Mouse (Mus musculus) forebrain, embryonic 12.5 days (tissue): ENCODE data around the gene Fbln2. TPM values are rescaled to one million over a fixed set of nuclear protein-coding genes. Genes with fewer than 3 reads are reported as not detected.

Experiments used
- ATAC-seq: fragments of 200-750 bp; cut with Nextera tagmentation; 2 replicates; pipeline ENCODE4 v1.8.0; 2017; ENCODE audit warnings: moderate TSS enrichment; ENCODE audit not compliant: low FRiP score
- H3K27ac ChIP-seq: fragments of 300-500 bp; sonication (generic); 2 replicates; pipeline ENCODE4 v1.5.1; 2016; ENCODE audit warnings: mild to moderate bottlenecking
- H3K27me3 ChIP-seq: fragments of 300-500 bp; sonication (generic); 2 replicates; pipeline ENCODE4 v1.6.1; 2016; ENCODE audit warnings: mild to moderate bottlenecking
- H3K36me3 ChIP-seq: fragments of 300-500 bp; sonication (generic); replicated peaks from 2 replicates; pipeline ENCODE4 v1.6.1; 2016; ENCODE audit warnings: mild to moderate bottlenecking
- H3K4me1 ChIP-seq: fragments of 300-500 bp; sonication (generic); 2 replicates; pipeline ENCODE4 v1.6.1; 2016
- H3K4me2 ChIP-seq: fragments of 300-500 bp; sonication (generic); 2 replicates; pipeline ENCODE4 v1.6.1; 2016; ENCODE audit warnings: mild to moderate bottlenecking, moderate library complexity
- H3K4me3 ChIP-seq: fragments of 300-500 bp; sonication (generic); replicated peaks from 2 replicates; pipeline ENCODE4 v1.5.1; 2016; ENCODE audit warnings: mild to moderate bottlenecking
- H3K9ac ChIP-seq: fragments of 300-500 bp; sonication (generic); 2 replicates; pipeline ENCODE4 v1.6.1; 2016; ENCODE audit warnings: mild to moderate bottlenecking
- H3K9me3 ChIP-seq: fragments of 300-500 bp; sonication (generic); 2 replicates; pipeline ENCODE4 v1.6.1; 2016
- WGBS: fragments of 180-500 bp; shearing (Covaris S2); methylation state at CpG from one replicate; pipeline ENCODE4 v1.1.7; 2016; 5-methylcytosine and 5-hydroxymethylcytosine counted together
- polyA plus RNA-seq: library from polyadenylated mRNA; unstranded; fragments of >200 nt; fragmentation: Nextera tagmentation; extraction: Ambion mirVana; gene quantifications from 2 replicates; pipeline ENCODE4 v1.2.1, GENCODE M21; 2016

The Fbln2 gene
- polyA plus RNA-seq, 1 experiment from 2014 or later = 45.6 TPM

- H3K4me2 ChIP-seq = no peak overlapping the region
- no peaks in the 10 kb centered on the region for H3K36me3 ChIP-seq
- ATAC-seq = no peak
- WGBS = 85% methylated on average over 4 of the region's 4 CpGs
- H3K4me1 ChIP-seq = no peaks in the 10 kb centered on the region; the same call in 1 of the 2 replicates
- H3K9me3 ChIP-seq = no peaks in the 10 kb centered on the region
- H3K27me3 ChIP-seq = no peaks in the 10 kb centered on the region
- H3K27ac ChIP-seq = no peak overlapping the region
- no peak overlapping the region for H3K4me3 ChIP-seq
- no peak overlapping the region for H3K9ac ChIP-seq
Measured at GRCm38 (mm10) chr6:91182075-91182490, 30.2 kb upstream of the Fbln2 start.

- no peak overlapping the region for H3K9ac ChIP-seq
- no peaks in the 10 kb centered on the region; the same call in 1 of the 2 replicates for H3K4me1 ChIP-seq
- no peak overlapping the region for H3K4me3 ChIP-seq
- 38% methylated on average over 1 of the region's 1 CpGs for WGBS
- no peak overlapping the region for H3K27ac ChIP-seq
- ATAC-seq = no peak
- H3K4me2 ChIP-seq = no peak overlapping the region
- H3K27me3 ChIP-seq = no peaks in the 10 kb centered on the region
- H3K36me3 ChIP-seq = no peaks in the 10 kb centered on the region
- H3K9me3 ChIP-seq = no peaks in the 10 kb centered on the region
Measured at GRCm38 (mm10) chr6:91183041-91183440, 29.2 kb upstream of the Fbln2 start.

DNA sequence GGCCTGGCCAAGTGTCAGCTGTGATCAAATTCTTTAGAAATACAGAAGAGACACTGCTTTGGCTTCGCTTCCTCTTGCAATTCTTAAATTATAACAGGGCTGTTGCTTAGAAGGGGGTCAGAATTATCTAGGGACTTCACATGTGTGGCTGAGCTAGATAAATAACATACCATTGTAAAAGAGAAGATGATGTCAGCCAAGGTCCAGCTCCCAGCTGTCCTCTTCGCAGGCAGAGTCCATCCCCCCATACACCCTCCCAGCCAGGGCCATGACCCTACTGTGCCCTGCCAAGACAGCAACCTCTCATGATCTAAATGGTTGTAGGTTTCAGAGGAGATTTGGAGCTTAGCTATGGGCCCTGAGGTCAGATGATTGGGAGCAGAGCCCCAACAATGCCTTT, 28.3 kb upstream of the Fbln2 start:
- Histone ChIP-seq H3K4me2 (no peak overlapping the region), H3K4me3 (no peak overlapping the region), H3K27ac (no peak overlapping the region), H3K4me1 (no peaks in the 10 kb centered on the region; the same call in 1 of the 2 replicates), H3K9me3 (no peaks in the 10 kb centered on the region), H3K36me3 (no peaks in the 10 kb centered on the region), H3K27me3 (no peaks in the 10 kb centered on the region), H3K9ac (no peak overlapping the region)
- no peak for ATAC-seq
- WGBS = 63% methylated on average over 2 of the region's 2 CpGs

DNA sequence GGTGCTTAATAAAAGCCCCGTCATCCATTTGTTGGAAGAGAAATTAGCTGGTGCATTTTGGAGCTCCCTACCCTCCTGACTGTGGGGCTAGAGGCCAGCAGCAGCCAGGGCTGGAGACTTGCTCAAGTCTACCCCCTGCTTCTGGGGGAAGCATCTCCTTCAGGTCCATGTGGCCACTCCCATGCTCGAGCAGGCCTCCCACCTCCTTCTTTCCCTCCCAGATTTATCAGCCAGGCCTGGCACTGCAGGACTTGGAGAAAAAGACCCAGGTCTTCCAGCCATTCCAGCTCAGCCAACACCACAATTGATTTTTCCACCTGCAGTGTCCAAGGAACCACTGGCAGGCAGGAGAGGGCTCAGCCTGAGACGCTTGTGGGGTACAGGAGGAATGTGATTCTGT, 27.5 kb upstream of the Fbln2 start:
- H3K4me2 ChIP-seq = no peak overlapping the region
- ATAC-seq = no peak
- H3K4me3 ChIP-seq = no peak overlapping the region
- H3K36me3 ChIP-seq = no peaks in the 10 kb centered on the region
- no peaks in the 10 kb centered on the region for H3K27me3 ChIP-seq
- H3K9ac ChIP-seq = no peak overlapping the region
- WGBS = 77% methylated on average over 3 of the region's 3 CpGs
- no peaks in the 10 kb centered on the region; the same call in 1 of the 2 replicates for H3K4me1 ChIP-seq
- no peaks in the 10 kb centered on the region for H3K9me3 ChIP-seq
- no peak overlapping the region for H3K27ac ChIP-seq

DNA sequence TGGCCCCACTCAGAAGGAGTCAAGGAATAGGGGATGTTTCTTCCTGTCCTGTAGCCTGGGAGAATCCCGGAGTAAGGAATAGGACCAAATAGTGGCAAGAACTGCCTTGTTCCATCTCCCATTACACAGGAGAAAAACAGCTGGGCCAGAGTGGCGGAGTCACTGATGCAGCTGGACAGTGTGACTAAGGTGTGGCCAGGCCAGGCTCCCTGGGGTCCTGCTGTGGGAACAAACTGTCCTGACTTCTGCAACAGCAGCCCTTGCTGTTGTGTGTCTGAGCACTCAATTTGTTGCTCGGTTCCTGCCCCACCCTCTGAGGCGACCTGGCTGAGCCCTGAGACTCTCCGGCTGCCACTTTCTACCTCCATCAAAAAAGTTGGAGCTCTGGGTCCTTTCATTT, 26.8 kb upstream of the Fbln2 start:
- 84% methylated on average over 5 of the region's 5 CpGs for WGBS
- Histone ChIP-seq H3K4me3 (no peak overlapping the region), H3K27me3 (no peaks in the 10 kb centered on the region), H3K27ac (no peak overlapping the region), H3K36me3 (no peaks in the 10 kb centered on the region), H3K9ac (no peak overlapping the region), H3K4me1 (no peaks in the 10 kb centered on the region), H3K9me3 (no peaks in the 10 kb centered on the region), H3K4me2 (no peak overlapping the region)
- no peak for ATAC-seq

GRCm38 (mm10) chr6:91186161-91186931, 25.9 kb upstream of the Fbln2 start:
- ATAC-seq = no peak
- Histone ChIP-seq H3K9ac (no peak overlapping the region), H3K4me2 (no peak overlapping the region), H3K36me3 (no peaks in the 10 kb centered on the region), H3K4me1 (no peaks in the 10 kb centered on the region), H3K4me3 (no peak overlapping the region), H3K27ac (no peak overlapping the region), H3K9me3 (no peaks in the 10 kb centered on the region), H3K27me3 (no peaks in the 10 kb centered on the region)
- 47% methylated on average over 4 of the region's 4 CpGs for WGBS

DNA sequence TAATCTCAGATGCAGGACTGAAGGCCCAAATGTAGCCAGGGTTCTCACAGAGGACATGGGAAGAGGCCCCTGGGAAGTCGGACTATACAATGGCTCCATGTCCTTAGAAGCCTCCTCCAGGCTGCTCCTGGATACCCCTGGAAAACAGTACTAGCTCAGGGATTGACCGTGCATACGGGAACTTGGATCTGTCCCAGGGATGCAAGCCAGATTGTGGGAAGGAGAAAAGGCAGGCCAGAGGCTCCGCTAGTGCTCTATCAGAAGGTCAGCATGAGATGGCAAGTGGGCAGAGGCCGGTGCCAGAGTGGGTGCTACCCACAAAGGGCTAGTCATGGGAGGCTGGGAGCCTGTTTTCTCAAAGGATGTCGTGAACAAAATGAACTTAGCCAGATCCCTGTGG, 25.3 kb upstream of the Fbln2 start:
- H3K27me3 ChIP-seq = no peaks in the 10 kb centered on the region
- H3K9ac ChIP-seq = no peak overlapping the region
- ATAC-seq = no peak
- H3K27ac ChIP-seq = no peak overlapping the region
- WGBS = 84% methylated on average over 6 of the region's 6 CpGs
- H3K9me3 ChIP-seq = no peaks in the 10 kb centered on the region
- H3K4me2 ChIP-seq = no peak overlapping the region
- H3K4me3 ChIP-seq = no peak overlapping the region
- 0 out of 2 replicates have a peak, but pooled peaks cover 3% of the 10 kb centered on the region for H3K4me1 ChIP-seq
- no peaks in the 10 kb centered on the region for H3K36me3 ChIP-seq

GRCm38 (mm10) chr6:91187871-91188270, 24.4 kb upstream of the Fbln2 start:
- 87% methylated on average over 3 of the region's 3 CpGs for WGBS
- Histone ChIP-seq H3K9me3 (no peaks in the 10 kb centered on the region), H3K4me1 (0 out of 2 replicates have a peak, but pooled peaks cover 3% of the 10 kb centered on the region), H3K27me3 (no peaks in the 10 kb centered on the region), H3K4me2 (no peak overlapping the region), H3K36me3 (no peaks in the 10 kb centered on the region), H3K27ac (no peak overlapping the region), H3K9ac (no peak overlapping the region), H3K4me3 (no peak overlapping the region)
- no peak for ATAC-seq

- no peak overlapping the region for H3K4me3 ChIP-seq
- no peak overlapping the region for H3K27ac ChIP-seq
- no peaks in the 10 kb centered on the region for H3K36me3 ChIP-seq
- ATAC-seq = no peak
- H3K4me2 ChIP-seq = no peak overlapping the region
- WGBS = 94% methylated on average over 6 of the region's 6 CpGs
- peaks cover 5% of the 10 kb centered on the region; the same call in 1 of the 2 replicates for H3K27me3 ChIP-seq
- no peak overlapping the region for H3K9ac ChIP-seq
- no peaks in the 10 kb centered on the region for H3K9me3 ChIP-seq
- 0 out of 2 replicates have a peak, but pooled peaks cover 3% of the 10 kb centered on the region for H3K4me1 ChIP-seq
Measured at GRCm38 (mm10) chr6:91189971-91190370, 22.3 kb upstream of the Fbln2 start.

GRCm38 (mm10) chr6:91191465-91191864, 20.8 kb upstream of the Fbln2 start:
- no peaks in the 10 kb centered on the region for H3K9me3 ChIP-seq
- no peak overlapping the region for H3K4me3 ChIP-seq
- no peak overlapping the region for H3K27ac ChIP-seq
- H3K9ac ChIP-seq = no peak overlapping the region
- H3K4me2 ChIP-seq = no peak overlapping the region
- no peaks in the 10 kb centered on the region for H3K36me3 ChIP-seq
- H3K27me3 ChIP-seq = peaks cover 5% of the 10 kb centered on the region; the same call in 1 of the 2 replicates
- WGBS = 57% methylated on average over 2 of the region's 2 CpGs
- H3K4me1 ChIP-seq = 0 out of 2 replicates have a peak, but pooled peaks cover 3% of the 10 kb centered on the region
- ATAC-seq = no peak

- WGBS = 87% methylated on average over 3 of the region's 3 CpGs
- Histone ChIP-seq H3K4me2 (no peak overlapping the region), H3K27ac (no peak overlapping the region), H3K27me3 (peaks cover 5% of the 10 kb centered on the region; the same call in 1 of the 2 replicates), H3K9me3 (no peaks in the 10 kb centered on the region), H3K4me3 (no peak overlapping the region), H3K36me3 (no peaks in the 10 kb centered on the region), H3K4me1 (0 out of 2 replicates have a peak, but pooled peaks cover 3% of the 10 kb centered on the region), H3K9ac (no peak overlapping the region)
- ATAC-seq = no peak
Measured at GRCm38 (mm10) chr6:91192421-91192820, 19.8 kb upstream of the Fbln2 start.

GRCm38 (mm10) chr6:91192851-91193545, 19.3 kb upstream of the Fbln2 start:
- ATAC-seq = no peak
- no peak overlapping the region for H3K4me2 ChIP-seq
- 64% methylated on average over 1 of the region's 1 CpGs for WGBS

More at GRCm38 (mm10) chr6:91192851-91193545, 19.3 kb upstream of the Fbln2 start:
- no peak overlapping the region for H3K9ac ChIP-seq
- H3K27me3 ChIP-seq = peaks cover 10% of the 10 kb centered on the region
- H3K27ac ChIP-seq = no peak overlapping the region
- H3K4me3 ChIP-seq = no peak overlapping the region
- H3K4me1 ChIP-seq = 0 out of 2 replicates have a peak, but pooled peaks cover 3% of the 10 kb centered on the region
- H3K9me3 ChIP-seq = no peaks in the 10 kb centered on the region
- H3K36me3 ChIP-seq = no peaks in the 10 kb centered on the region
